27 mouse cellular contexts compared by ENCODE assay signal in genomic region chr1:152828168-152828567, GRCm38 (mm10). TPM values are rescaled to one million over a fixed set of nuclear protein-coding genes. Genes with fewer than 3 reads are reported as not detected.
DNase-seq lines count a peak whose midpoint lies in the region; ATAC-seq and TF ChIP-seq lines count a peak whose summit lies in the region.
"Had no signal": no experiment of that assay in that cellular context is flagged by ENCODE, and none has a peak within 500 bp of the region (broad histone marks: within the 10 kb centered on the region; RNA-seq: fewer than 3 reads in every experiment).

No protein-coding gene starts in this region.

- no peak for TF ChIP-seq RAD21 in CH12.LX (IDR thresholded peaks at IDR 0.05; ENCODE audit: low read depth, low read length)

- no peak for TF ChIP-seq CTCF in kidney, postnatal 0 days (IDR thresholded peaks at IDR 0.05; ENCODE audit: low read depth)
- TF ChIP-seq CTCF in CH12.LX (conservative IDR thresholded peaks at IDR 0.05 in 1 of 2, IDR thresholded peaks at IDR 0.05 in 1 of 2; ENCODE audit: low read depth in 2 of 2, low read length in 2 of 2), result no peak

- 0 out of 2 replicates have a peak overlapping the region, but pooled peaks have one; percentile 30 for H3K27ac ChIP-seq in embryonic facial prominence, embryonic 12.5 days
- H3K27ac ChIP-seq in embryonic facial prominence, embryonic 10.5 days (replicated peaks), result no peak overlapping the region
- no peak overlapping the region; the same call in 1 of the 2 replicates for H3K27ac ChIP-seq in kidney, embryonic 14.5 days (ENCODE audit: low read depth, low read length)
- no peak overlapping the region for H3K27ac ChIP-seq in kidney, postnatal 0 days
- peak overlapping the region; percentile 24; the same call in 1 of the 2 replicates for H3K27ac ChIP-seq in CH12.LX (ENCODE audit: insufficient read depth, low read depth)
- H3K27ac ChIP-seq: embryonic facial prominence, embryonic 15.5 days; gastrocnemius, adult 2 months; heart, embryonic 10.5 days; heart, embryonic 13.5 days; hindbrain, embryonic 13.5 days had no signal

- 79% methylated on average over 5 of the region's 5 CpGs for WGBS in embryonic facial prominence, embryonic 12.5 days
- WGBS in embryonic facial prominence, embryonic 10.5 days, result 82% methylated on average over 5 of the region's 5 CpGs
- 47% methylated on average over 5 of the region's 5 CpGs for WGBS in kidney, embryonic 14.5 days
- 53% methylated on average over 5 of the region's 5 CpGs for WGBS in kidney, postnatal 0 days

- no peaks in the 10 kb centered on the region for H3K9me3 ChIP-seq in embryonic facial prominence, embryonic 12.5 days
- no peaks in the 10 kb centered on the region for H3K9me3 ChIP-seq in embryonic facial prominence, embryonic 10.5 days
- H3K9me3 ChIP-seq in kidney, embryonic 14.5 days (ENCODE audit: control insufficient read depth, low read length), result no peaks in the 10 kb centered on the region
- no peaks in the 10 kb centered on the region for H3K9me3 ChIP-seq in kidney, postnatal 0 days (replicated peaks; ENCODE audit: low read length)
- H3K9me3 ChIP-seq in CH12.LX (replicated peaks; ENCODE audit: low read length), result no peaks in the 10 kb centered on the region
- H3K9me3 ChIP-seq: embryonic facial prominence, embryonic 15.5 days; heart, embryonic 10.5 days; heart, embryonic 13.5 days; hindbrain, embryonic 13.5 days had no signal

- no peaks in the 10 kb centered on the region for H3K27me3 ChIP-seq in embryonic facial prominence, embryonic 12.5 days
- H3K27me3 ChIP-seq in embryonic facial prominence, embryonic 10.5 days (replicated peaks; ENCODE audit: low read depth, poor library complexity, severe bottlenecking), result no peaks in the 10 kb centered on the region
- H3K27me3 ChIP-seq in kidney, embryonic 14.5 days (ENCODE audit: control insufficient read depth, insufficient read depth, low read length), result no peaks in the 10 kb centered on the region
- H3K27me3 ChIP-seq in kidney, postnatal 0 days (ENCODE audit: insufficient read depth, low read length), result no peaks in the 10 kb centered on the region
- no peaks in the 10 kb centered on the region for H3K27me3 ChIP-seq in CH12.LX (replicated peaks)
- H3K27me3 ChIP-seq: embryonic facial prominence, embryonic 15.5 days; heart, embryonic 13.5 days; hindbrain, embryonic 13.5 days had no signal

- no peak for DNase-seq in embryonic facial prominence, embryonic 10.5 days (ENCODE audit: low spot score)
- no peak for DNase-seq in kidney, postnatal 14 days
- DNase-seq in kidney, postnatal 0 days (ENCODE audit: low spot score), result peak; percentile 12
- DNase-seq in kidney, postnatal 10 days, result no peak
- no peak for DNase-seq in CH12.LX (ENCODE audit: extremely low read depth)
- no peak for DNase-seq in cerebellum, adult 9-11 months
- DNase-seq: adrenal gland, adult 2 months; adrenal gland, postnatal 14 days; cerebellum, adult 11 months; cerebellum, adult 2 months; cerebellum, postnatal 10 days; cerebellum, postnatal 36 days; embryo, embryonic 11 days; forebrain, postnatal 0 days; gastrocnemius, adult 2 months; gastrocnemius, postnatal 14 days; heart, adult 18-20 months; heart, postnatal 14 days; heart, postnatal 4 days had no signal

- H3K36me3 ChIP-seq in embryonic facial prominence, embryonic 12.5 days, result no peaks in the 10 kb centered on the region
- H3K36me3 ChIP-seq in embryonic facial prominence, embryonic 10.5 days (replicated peaks), result peaks cover 18% of the 10 kb centered on the region
- no peaks in the 10 kb centered on the region for H3K36me3 ChIP-seq in kidney, embryonic 14.5 days (ENCODE audit: control insufficient read depth, insufficient read depth, low read length)
- H3K36me3 ChIP-seq in kidney, postnatal 0 days (ENCODE audit: insufficient read depth, low read length), result no peaks in the 10 kb centered on the region
- H3K36me3 ChIP-seq in CH12.LX (replicated peaks in 1 of 2; ENCODE audit: control insufficient read depth in 1 of 2, insufficient read depth in 1 of 2, low read length in 1 of 2), result peaks cover 61 to 88% of the 10 kb centered on the region in 2 experiments
- H3K36me3 ChIP-seq: embryonic facial prominence, embryonic 15.5 days; hindbrain, embryonic 13.5 days had no signal

- dilution Hi-C loops in CH12.LX (cut with MboI; ENCODE audit: extremely low pct_ligation_motif_present, extremely low pct_unique_long_range_greater_than_20kb, low sequenced_read_pairs), result no loop called here

- H3K9ac ChIP-seq in embryonic facial prominence, embryonic 12.5 days, result no peak overlapping the region
- no peak overlapping the region for H3K9ac ChIP-seq in kidney, embryonic 14.5 days (ENCODE audit: low read depth, low read length)
- no peak overlapping the region for H3K9ac ChIP-seq in kidney, postnatal 0 days (ENCODE audit: low read depth, low read length)
- H3K9ac ChIP-seq in CH12.LX (ENCODE audit: insufficient read depth, low read depth), result no peak overlapping the region
- H3K9ac ChIP-seq: embryonic facial prominence, embryonic 15.5 days; forebrain, postnatal 0 days; heart, embryonic 13.5 days; hindbrain, embryonic 13.5 days had no signal

- no peaks in the 10 kb centered on the region for H3K79me2 ChIP-seq in CH12.LX (replicated peaks; ENCODE audit: control insufficient read depth, extremely low read depth, insufficient read depth, poor library complexity, severe bottlenecking)

- in situ Hi-C loops in CH12.LX (cut with MboI; ENCODE audit: low pct_ligation_motif_present, low pct_unique_long_range_greater_than_20kb, low sequenced_read_pairs), result no loop called here

- peaks cover 11% of the 10 kb centered on the region for H3K4me1 ChIP-seq in embryonic facial prominence, embryonic 12.5 days
- H3K4me1 ChIP-seq in embryonic facial prominence, embryonic 10.5 days, result peaks cover 15% of the 10 kb centered on the region
- H3K4me1 ChIP-seq in kidney, embryonic 14.5 days (ENCODE audit: control insufficient read depth, insufficient read depth, low read length), result 0 out of 2 replicates have a peak, but pooled peaks cover 8% of the 10 kb centered on the region
- H3K4me1 ChIP-seq in kidney, postnatal 0 days (replicated peaks; ENCODE audit: insufficient read depth, low read length), result no peaks in the 10 kb centered on the region
- peaks cover 27 to 39% of the 10 kb centered on the region in 2 experiments for H3K4me1 ChIP-seq in CH12.LX (ENCODE audit: control insufficient read depth in 1 of 2, insufficient read depth in 2 of 2)
- H3K4me1 ChIP-seq: embryonic facial prominence, embryonic 15.5 days; heart, embryonic 13.5 days had no signal

- no peak for TF ChIP-seq POLR2A in CH12.LX (IDR thresholded peaks at IDR 0.05; ENCODE audit: low read depth, low read length)

- no peak for TF ChIP-seq EP300 in CH12.LX (IDR thresholded peaks at IDR 0.05; ENCODE audit: low read length)

- no peak overlapping the region for H3K4me3 ChIP-seq in embryonic facial prominence, embryonic 12.5 days
- no peak overlapping the region for H3K4me3 ChIP-seq in embryonic facial prominence, embryonic 10.5 days
- no peak overlapping the region for H3K4me3 ChIP-seq in kidney, embryonic 14.5 days (ENCODE audit: low read length)
- no peak overlapping the region for H3K4me3 ChIP-seq in kidney, postnatal 0 days (replicated peaks; ENCODE audit: low read depth, low read length)
- no peak overlapping the region for H3K4me3 ChIP-seq in CH12.LX (replicated peaks in 1 of 3; ENCODE audit: low read depth in 2 of 3, low read length in 2 of 3, poor library complexity in 1 of 3)
- H3K4me3 ChIP-seq: embryonic facial prominence, embryonic 15.5 days; gastrocnemius, adult 2 months; heart, embryonic 10.5 days; heart, embryonic 13.5 days; hindbrain, embryonic 13.5 days had no signal

- H3K4me2 ChIP-seq in embryonic facial prominence, embryonic 12.5 days (replicated peaks), result no peak overlapping the region
- no peak overlapping the region for H3K4me2 ChIP-seq in kidney, embryonic 14.5 days (replicated peaks; ENCODE audit: low read depth, low read length)
- no peak overlapping the region; the same call in 1 of the 2 replicates for H3K4me2 ChIP-seq in kidney, postnatal 0 days (ENCODE audit: low read length)
- no peak overlapping the region for H3K4me2 ChIP-seq in CH12.LX (ENCODE audit: insufficient read depth, low read depth, poor library complexity, severe bottlenecking)
- H3K4me2 ChIP-seq: embryonic facial prominence, embryonic 15.5 days; heart, embryonic 13.5 days; hindbrain, embryonic 13.5 days had no signal

- ATAC-seq in embryonic facial prominence, embryonic 12.5 days (ENCODE audit: insufficient number of reproducible peaks, insufficient read depth, low FRiP score, low TSS enrichment), result no peak
- ATAC-seq in kidney, embryonic 14.5 days (ENCODE audit: low FRiP score, low TSS enrichment), result peak; percentile 41
- ATAC-seq in kidney, postnatal 0 days (replicated peaks; ENCODE audit: low FRiP score, low read depth), result peak; percentile 33; the same call in 1 of the 2 replicates
- ATAC-seq: forebrain, embryonic 14.5 days; forebrain, postnatal 0 days; hindbrain, embryonic 16.5 days had no signal

TF ChIP-seq in CH12.LX, 34 proteins besides CTCF, POLR2A, EP300 and RAD21:
- TF ChIP-seq NELFE (IDR thresholded peaks at IDR 0.05; ENCODE audit: low read depth, low read length) (no peak), ZNF384 (IDR thresholded peaks at IDR 0.05; ENCODE audit: low read depth, low read length) (no peak), JUND (conservative IDR thresholded peaks at IDR 0.05; ENCODE audit: low read depth, low read length) (no peak), TBP (conservative IDR thresholded peaks at IDR 0.05; ENCODE audit: low read depth, low read length) (no peak), MAZ (IDR thresholded peaks at IDR 0.05; ENCODE audit: low read depth, low read length) (no peak), ETS1 (conservative IDR thresholded peaks at IDR 0.05; ENCODE audit: low read depth, low read length) (no peak), USF2 (conservative IDR thresholded peaks at IDR 0.05; ENCODE audit: low read depth, low read length) (no peak), MEF2A (IDR thresholded peaks at IDR 0.05; ENCODE audit: borderline replicate concordance, low read depth, low read length) (no peak), MYC (IDR thresholded peaks at IDR 0.05; ENCODE audit: low read depth, low read length) (no peak), GABPA (IDR thresholded peaks at IDR 0.05; ENCODE audit: insufficient replicate concordance, low read depth, low read length) (no peak), KAT2A (IDR thresholded peaks at IDR 0.05; ENCODE audit: insufficient replicate concordance, low read length) (no peak)

RNA-seq across cellular contexts. Expression of gene Ncf2, which starts 28.2 kb away (rescaled TPM):
- 2.4 and 3.7 TPM in 2 replicates for polyA plus RNA-seq in embryonic facial prominence, embryonic 12.5 days (2016; fragmentation: Nextera tagmentation; extraction: Ambion mirVana)
- polyA plus RNA-seq in embryonic facial prominence, embryonic 10.5 days (2016; fragmentation: Nextera tagmentation; extraction: Ambion mirVana), result 2.2 and 2.6 TPM in 2 replicates
- 5.6 and 7.1 TPM in 2 replicates for polyA plus RNA-seq in kidney, embryonic 14.5 days (2014; fragmentation: Nextera tagmentation; extraction: Ambion mirVana)
- polyA plus RNA-seq in kidney, postnatal 0 days (2015; fragmentation: Nextera tagmentation; extraction: Ambion mirVana), result 7.3 and 8.3 TPM in 2 replicates
- 82.5 and 89.2 TPM in 2 replicates for total RNA-seq in CH12.LX (2012; rRNA removed)
- 89.9 and 99.9 TPM in 2 replicates for total RNA-seq in CH12.LX (2014; rRNA removed)
- 82.6 and 85.8 TPM in 2 replicates for polyA plus RNA-seq in CH12.LX (2012; ENCODE audit: insufficient read length, low read depth)

Comparison
In these comparisons a context has a peak if more than half of its experiments do, and no peak if none do; other contexts are left out.
1. H3K27ac ChIP-seq: peak in embryonic facial prominence, embryonic 12.5 days (single experiment) and CH12.LX (single experiment); none in embryonic facial prominence, embryonic 10.5 days (single experiment), kidney, embryonic 14.5 days (single experiment) and kidney, postnatal 0 days (single experiment).